Mouse (Mus musculus) hindbrain, embryonic 12.5 days (tissue): ENCODE data around the gene Tcte1. TPM values are rescaled to one million over a fixed set of nuclear protein-coding genes. Genes with fewer than 3 reads are reported as not detected.
A peak's percentile ranks its signal among the peaks of the same experiment; 100 is the strongest.

Source experiments
- ATAC-seq: fragments of 200-750 bp; cut with Nextera tagmentation; 2 replicates; pipeline ENCODE4 v1.8.0; 2017; ENCODE audit warnings: moderate TSS enrichment; ENCODE audit not compliant: low FRiP score
- H3K27ac ChIP-seq: fragments of 300-500 bp; sonication (generic); 2 replicates; pipeline ENCODE4 v1.5.1; 2016; ENCODE audit warnings: mild to moderate bottlenecking
- H3K27me3 ChIP-seq: fragments of 300-500 bp; sonication (generic); 2 replicates; pipeline ENCODE4 v1.6.1; 2016; ENCODE audit warnings: mild to moderate bottlenecking
- H3K36me3 ChIP-seq: fragments of 300-500 bp; sonication (generic); 2 replicates; pipeline ENCODE4 v1.6.1; 2016; ENCODE audit warnings: mild to moderate bottlenecking
- H3K4me1 ChIP-seq: fragments of 300-500 bp; sonication (generic); 2 replicates; pipeline ENCODE4 v1.6.1; 2016
- H3K4me2 ChIP-seq: fragments of 300-500 bp; sonication (generic); replicated peaks from 2 replicates; pipeline ENCODE4 v1.6.1; 2016; ENCODE audit warnings: mild to moderate bottlenecking
- H3K4me3 ChIP-seq: fragments of 300-500 bp; sonication (generic); 2 replicates; pipeline ENCODE4 v1.5.1; 2016; ENCODE audit warnings: mild to moderate bottlenecking
- H3K9ac ChIP-seq: fragments of 300-500 bp; sonication (generic); 2 replicates; pipeline ENCODE4 v1.6.1; 2016; ENCODE audit warnings: mild to moderate bottlenecking, moderate library complexity
- H3K9me3 ChIP-seq: fragments of 300-500 bp; sonication (generic); replicated peaks from 2 replicates; pipeline ENCODE4 v1.6.1; 2016; ENCODE audit warnings: mild to moderate bottlenecking
- WGBS: fragments of 180-500 bp; shearing (Covaris S2); methylation state at CpG from one replicate; pipeline ENCODE4 v1.1.7; 2016; 5-methylcytosine and 5-hydroxymethylcytosine counted together
- polyA plus RNA-seq: library from polyadenylated mRNA; unstranded; fragments of >200 nt; fragmentation: Nextera tagmentation; extraction: Ambion mirVana; gene quantifications from 2 replicates; pipeline ENCODE4 v1.2.1, GENCODE M21; 2016

Tcte1 gene
- polyA plus RNA-seq, 1 experiment from 2014 or later = 2.3 TPM

DNA sequence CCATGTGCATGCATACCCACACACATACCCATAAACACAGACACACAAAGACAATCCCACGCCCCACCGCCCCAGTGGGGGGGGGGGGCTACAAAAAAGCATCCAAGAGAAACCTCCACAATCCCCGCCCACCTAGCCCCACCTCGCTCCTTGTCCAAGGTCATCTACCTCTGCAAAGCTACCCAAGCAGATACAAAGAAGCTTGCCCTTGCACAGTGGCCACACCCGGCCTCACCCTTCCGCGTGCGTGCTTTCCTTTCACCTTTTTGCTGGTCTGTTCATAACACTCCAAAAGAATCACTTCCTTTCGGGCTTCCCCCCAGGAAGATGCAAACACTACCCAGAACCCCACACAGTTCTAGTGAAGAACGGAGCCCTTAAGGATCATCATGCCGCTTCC, 27.8 kb upstream of the Tcte1 start:
- Histone ChIP-seq H3K27ac (no peak overlapping the region), H3K36me3 (no peaks in the 10 kb centered on the region), H3K4me2 (no peak overlapping the region), H3K9me3 (no peaks in the 10 kb centered on the region), H3K4me1 (no peaks in the 10 kb centered on the region), H3K27me3 (no peaks in the 10 kb centered on the region), H3K9ac (no peak overlapping the region), H3K4me3 (no peak overlapping the region)
- WGBS = 83% methylated on average over 11 of the region's 11 CpGs
- ATAC-seq = no peak

DNA sequence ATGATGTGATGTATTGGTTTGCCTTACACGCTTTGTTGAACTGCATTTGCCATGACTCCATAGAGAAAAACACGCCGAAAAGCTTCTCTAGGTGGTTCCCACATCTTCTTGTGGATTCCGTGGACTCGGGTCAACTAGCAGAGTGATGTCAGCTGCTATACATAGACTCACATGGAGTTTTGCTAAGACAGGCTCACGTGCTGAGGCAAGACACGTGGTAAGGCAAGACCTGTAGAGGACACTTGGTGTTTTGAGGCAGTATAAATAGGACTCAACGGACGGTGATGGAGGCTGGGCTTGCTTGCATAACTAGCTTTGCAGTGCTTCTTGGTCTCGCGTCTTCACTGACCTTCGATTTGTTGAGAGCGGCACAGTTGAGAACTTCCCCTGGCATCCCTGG, 24.8 kb upstream of the Tcte1 start:
- no peaks in the 10 kb centered on the region for H3K27me3 ChIP-seq
- no peak overlapping the region for H3K4me2 ChIP-seq
- ATAC-seq = no peak
- no peak overlapping the region for H3K4me3 ChIP-seq
- H3K4me1 ChIP-seq = 0 out of 2 replicates have a peak, but pooled peaks cover 3% of the 10 kb centered on the region
- H3K9ac ChIP-seq = no peak overlapping the region
- H3K9me3 ChIP-seq = no peaks in the 10 kb centered on the region
- H3K27ac ChIP-seq = no peak overlapping the region
- WGBS = 88% methylated on average over 13 of the region's 13 CpGs
- H3K36me3 ChIP-seq = no peaks in the 10 kb centered on the region

DNA sequence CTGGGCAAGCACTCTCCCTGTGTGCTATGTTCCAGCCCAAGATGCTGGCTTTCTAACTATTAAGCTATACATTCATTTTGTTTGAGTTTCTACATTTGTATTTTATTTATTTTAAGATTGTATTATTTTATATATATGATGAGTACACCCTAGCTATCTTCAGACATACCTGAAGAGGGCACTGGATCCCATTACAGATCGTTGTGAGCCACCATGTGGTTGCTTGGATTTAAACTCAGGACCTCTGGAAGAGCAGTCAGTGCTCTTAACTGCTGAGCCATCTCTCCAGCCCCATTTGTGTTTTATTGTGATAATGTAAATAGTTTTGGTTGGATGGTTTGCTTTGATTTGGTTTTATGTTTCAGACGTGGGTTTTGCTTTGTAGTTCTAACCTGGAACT, 23.7 kb upstream of the Tcte1 start:
- H3K4me1 ChIP-seq = 0 out of 2 replicates have a peak, but pooled peaks cover 3% of the 10 kb centered on the region
- no peak overlapping the region for H3K4me3 ChIP-seq
- H3K4me2 ChIP-seq = no peak overlapping the region
- H3K9me3 ChIP-seq = no peaks in the 10 kb centered on the region
- ATAC-seq = no peak
- 58% methylated on average over 2 of the region's 2 CpGs for WGBS
- H3K27me3 ChIP-seq = no peaks in the 10 kb centered on the region
- H3K9ac ChIP-seq = no peak overlapping the region
- no peaks in the 10 kb centered on the region for H3K36me3 ChIP-seq
- H3K27ac ChIP-seq = no peak overlapping the region

DNA sequence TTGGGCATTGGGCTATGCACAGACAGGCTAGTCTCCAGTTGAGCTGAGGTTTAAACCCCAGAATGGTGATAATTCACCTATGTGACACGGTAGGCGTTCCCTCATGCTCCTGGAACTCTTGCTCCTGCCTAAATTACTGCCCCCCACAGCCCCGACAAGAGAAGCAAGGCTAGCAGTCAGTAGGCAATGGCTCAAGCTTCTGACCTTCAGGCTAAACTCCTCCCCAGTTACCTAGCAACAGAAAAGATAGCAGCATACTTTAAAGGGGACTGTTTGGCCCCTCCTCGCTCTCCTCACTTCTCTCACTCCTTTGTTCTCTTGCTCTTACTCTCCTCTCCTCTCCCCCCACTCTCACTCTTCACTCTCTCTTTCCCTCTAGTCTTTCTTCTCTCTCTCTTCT, 22.3 kb upstream of the Tcte1 start:
- Histone ChIP-seq H3K36me3 (no peaks in the 10 kb centered on the region), H3K4me2 (no peak overlapping the region), H3K27me3 (no peaks in the 10 kb centered on the region), H3K27ac (no peak overlapping the region), H3K4me1 (0 out of 2 replicates have a peak, but pooled peaks cover 3% of the 10 kb centered on the region), H3K9ac (no peak overlapping the region), H3K4me3 (no peak overlapping the region), H3K9me3 (no peaks in the 10 kb centered on the region)
- ATAC-seq = no peak
- 39% methylated on average over 4 of the region's 4 CpGs for WGBS

DNA sequence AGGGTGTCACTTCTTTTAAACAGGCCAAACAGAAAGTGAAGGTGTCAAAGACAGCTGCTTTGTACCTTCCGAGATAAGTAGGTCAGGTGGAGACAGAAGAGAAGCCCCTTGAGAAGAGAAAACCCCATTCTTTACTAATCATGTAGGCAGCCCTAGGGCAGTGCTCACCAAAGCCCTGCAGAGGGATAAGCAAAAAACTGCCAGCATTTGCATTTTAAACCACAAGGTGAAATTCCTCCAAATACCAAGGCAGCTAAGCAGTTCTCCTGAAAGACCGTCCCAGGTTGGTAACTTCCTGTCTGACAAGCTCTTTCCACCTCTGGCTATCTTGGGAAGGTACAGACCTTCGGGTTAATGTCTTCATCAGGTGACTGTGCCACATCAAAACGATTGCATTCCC, 20.9 kb upstream of the Tcte1 start:
- peaks cover 10% of the 10 kb centered on the region; the same call in 1 of the 2 replicates for H3K4me1 ChIP-seq
- no peak overlapping the region for H3K27ac ChIP-seq
- no peak for ATAC-seq
- H3K27me3 ChIP-seq = no peaks in the 10 kb centered on the region
- H3K36me3 ChIP-seq = no peaks in the 10 kb centered on the region
- no peak overlapping the region for H3K9ac ChIP-seq
- 56% methylated on average over 4 of the region's 4 CpGs for WGBS
- H3K4me2 ChIP-seq = no peak overlapping the region
- H3K4me3 ChIP-seq = no peak overlapping the region
- no peaks in the 10 kb centered on the region for H3K9me3 ChIP-seq

DNA sequence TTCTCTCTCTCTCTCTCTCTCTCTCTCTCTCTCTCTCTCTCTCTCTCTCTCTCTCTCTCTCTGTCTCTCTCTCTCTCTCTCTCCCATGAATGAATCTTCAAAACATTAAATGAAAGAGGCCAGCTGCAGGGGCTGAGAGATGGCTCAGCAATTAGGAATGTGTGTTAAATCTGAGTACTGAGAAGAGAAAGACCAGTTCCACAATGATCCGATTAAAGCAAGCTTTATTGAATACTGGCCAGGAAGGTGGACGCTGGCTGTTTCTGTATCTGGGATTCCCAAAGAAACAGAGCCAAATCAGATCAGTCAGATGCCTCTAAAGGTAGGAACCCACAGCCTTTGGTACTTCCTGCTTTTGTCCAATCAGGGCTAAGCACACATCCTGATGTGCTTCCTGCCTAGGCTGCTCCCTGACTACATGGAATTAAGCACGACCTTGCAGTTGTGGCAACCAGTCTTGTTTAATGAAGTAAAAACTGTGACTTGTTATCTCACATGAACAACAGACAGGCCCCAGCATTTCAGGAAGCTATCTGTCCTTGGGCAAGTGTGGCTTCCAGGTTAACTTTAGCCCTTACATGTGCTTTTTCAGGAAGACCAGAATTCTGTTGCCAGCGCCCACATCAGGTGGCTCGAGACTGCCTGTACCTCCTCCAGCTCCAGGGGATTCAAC, 19.8 kb upstream of the Tcte1 start:
- no peak for ATAC-seq
- H3K4me1 ChIP-seq = peaks cover 14% of the 10 kb centered on the region; the same call in 1 of the 2 replicates
- H3K9ac ChIP-seq = no peak overlapping the region
- 65% methylated on average over 5 of the region's 5 CpGs for WGBS
- H3K4me3 ChIP-seq = no peak overlapping the region
- no peak overlapping the region for H3K4me2 ChIP-seq
- no peaks in the 10 kb centered on the region for H3K27me3 ChIP-seq
- H3K9me3 ChIP-seq = no peaks in the 10 kb centered on the region
- no peaks in the 10 kb centered on the region for H3K36me3 ChIP-seq
- no peak overlapping the region for H3K27ac ChIP-seq

DNA sequence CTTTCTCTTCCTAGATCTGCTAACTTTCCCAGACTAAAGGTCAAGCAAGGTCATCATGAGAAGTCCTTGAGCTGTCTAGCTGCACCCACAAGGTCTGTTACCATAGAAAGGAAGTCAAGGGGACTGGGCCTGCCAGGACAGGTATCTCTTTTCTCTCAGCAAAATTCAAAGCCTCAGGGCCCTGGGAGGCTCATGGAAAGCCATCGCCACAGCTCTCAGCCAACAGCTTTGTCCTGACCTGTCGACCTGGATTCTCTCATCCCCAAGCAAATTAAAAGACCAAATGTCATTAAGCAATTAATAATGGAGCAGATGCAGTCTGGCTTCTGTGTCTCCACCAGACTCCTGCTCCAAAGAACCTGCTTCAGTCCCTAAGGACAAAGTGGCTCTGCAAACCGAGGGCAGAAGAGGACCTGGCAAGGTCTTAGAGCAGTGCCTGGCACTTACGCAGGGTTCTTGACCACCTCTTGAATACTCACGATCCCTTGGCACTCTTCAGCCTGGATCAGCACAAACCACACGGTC, 17.2 kb upstream of the Tcte1 start:
- no peak overlapping the region for H3K4me3 ChIP-seq
- no peak overlapping the region for H3K9ac ChIP-seq
- peaks cover 20% of the 10 kb centered on the region for H3K36me3 ChIP-seq
- H3K9me3 ChIP-seq = no peaks in the 10 kb centered on the region
- H3K4me2 ChIP-seq = no peak overlapping the region
- H3K27me3 ChIP-seq = no peaks in the 10 kb centered on the region
- WGBS = 70% methylated on average over 6 of the region's 6 CpGs
- peak; percentile 7; the same call in 1 of the 2 replicates for ATAC-seq
- H3K4me1 ChIP-seq = peaks cover 12% of the 10 kb centered on the region; the same call in 1 of the 2 replicates
- no peak overlapping the region for H3K27ac ChIP-seq

DNA sequence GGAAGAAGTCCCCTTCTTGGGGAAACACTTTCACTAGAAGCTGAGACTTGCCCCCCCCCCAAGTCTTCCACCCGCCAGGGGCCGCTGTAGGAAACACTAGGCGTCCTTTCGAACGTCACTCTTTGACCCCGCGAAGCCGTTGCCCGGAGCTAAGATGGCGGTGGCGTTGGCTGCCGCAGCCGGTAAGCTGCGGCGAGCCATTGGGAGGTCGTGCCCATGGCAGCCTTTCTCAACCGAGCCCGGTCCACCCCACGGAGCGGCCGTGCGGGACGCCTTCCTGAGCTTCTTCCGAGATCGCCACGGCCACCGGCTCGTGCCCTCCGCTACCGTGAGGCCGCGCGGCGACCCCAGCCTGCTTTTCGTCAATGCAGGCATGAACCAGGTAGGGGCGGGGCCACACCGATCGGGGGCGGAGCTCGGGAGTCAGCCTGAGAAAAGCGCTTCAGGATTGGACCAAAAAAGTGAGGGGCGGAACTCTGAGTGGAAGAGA, 16.5 kb upstream of the Tcte1 start, which contains the start of gene Aars2:
TSS of gene Aars2 (plus strand) at position 142 of the 490 bp plus-strand sequence.
- Histone ChIP-seq H3K9ac (peak within 1 kb of the TSS; percentile 79), H3K4me2 (peak within 1 kb of the TSS; percentile 41), H3K4me1 (peaks cover 11% of the 10 kb centered on the region; the same call in 1 of the 2 replicates), H3K27ac (peak within 1 kb of the TSS; percentile 86), H3K27me3 (no peaks in the 10 kb centered on the region), H3K9me3 (no peaks in the 10 kb centered on the region), H3K4me3 (peak within 1 kb of the TSS; percentile 74), H3K36me3 (peaks cover 20% of the 10 kb centered on the region)
- WGBS = under 1% methylated on average over 42 of the region's 42 CpGs
- peak; percentile 93 for ATAC-seq

DNA sequence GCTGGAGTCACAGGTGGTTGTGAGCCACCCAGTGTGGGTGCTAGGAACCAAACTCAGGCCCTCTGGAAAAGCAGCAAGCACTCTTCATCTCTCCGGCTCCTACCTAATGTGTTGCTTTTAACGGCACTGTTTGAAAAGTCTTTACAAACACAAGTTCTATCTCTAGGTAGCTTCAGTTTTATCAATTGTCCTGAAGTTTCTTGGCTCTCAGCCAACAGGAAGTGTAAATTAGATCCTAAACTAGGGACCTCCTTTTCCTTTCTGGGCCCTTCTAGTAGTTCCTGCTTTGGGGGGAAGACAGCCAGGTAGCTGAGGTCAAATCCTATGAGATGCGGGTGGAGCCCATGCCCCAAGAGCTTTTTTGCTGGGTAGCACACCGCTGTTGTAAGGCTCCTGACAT, 12.4 kb upstream of the Tcte1 start:
- no peak overlapping the region for H3K9ac ChIP-seq
- H3K4me3 ChIP-seq = no peak overlapping the region
- H3K36me3 ChIP-seq = peaks cover 29% of the 10 kb centered on the region
- H3K27ac ChIP-seq = no peak overlapping the region
- no peaks in the 10 kb centered on the region for H3K27me3 ChIP-seq
- WGBS = 96% methylated on average over 4 of the region's 4 CpGs
- no peak for ATAC-seq
- H3K4me1 ChIP-seq = peaks cover 11% of the 10 kb centered on the region; the same call in 1 of the 2 replicates
- no peaks in the 10 kb centered on the region for H3K9me3 ChIP-seq
- no peak overlapping the region for H3K4me2 ChIP-seq

DNA sequence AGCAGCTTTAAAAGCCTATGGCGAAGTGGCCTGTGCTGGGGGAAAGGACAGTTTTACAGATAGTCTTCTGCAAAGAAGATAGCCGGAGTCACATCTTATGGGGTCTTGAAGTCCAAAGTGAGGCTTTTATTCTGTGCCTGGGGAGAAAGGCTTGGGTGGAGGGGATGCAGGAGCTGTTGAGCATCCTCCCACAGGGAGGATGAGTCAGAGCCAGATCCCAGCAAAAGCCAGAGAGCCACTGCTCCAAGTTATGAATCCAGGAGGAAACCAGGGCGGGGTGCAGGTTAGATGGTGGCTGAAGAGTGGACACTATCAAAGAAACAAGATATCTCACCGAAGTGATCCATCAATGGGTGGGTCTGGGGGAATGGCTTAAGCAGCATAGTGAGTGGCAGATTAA, 11.5 kb upstream of the Tcte1 start:
- ATAC-seq = no peak
- peaks cover 29% of the 10 kb centered on the region for H3K36me3 ChIP-seq
- no peak overlapping the region for H3K4me2 ChIP-seq
- peaks cover 6% of the 10 kb centered on the region; the same call in 1 of the 2 replicates for H3K4me1 ChIP-seq
- no peak overlapping the region for H3K4me3 ChIP-seq
- no peaks in the 10 kb centered on the region for H3K9me3 ChIP-seq
- H3K9ac ChIP-seq = no peak overlapping the region
- H3K27me3 ChIP-seq = no peaks in the 10 kb centered on the region
- 95% methylated on average over 4 of the region's 4 CpGs for WGBS
- H3K27ac ChIP-seq = no peak overlapping the region

DNA sequence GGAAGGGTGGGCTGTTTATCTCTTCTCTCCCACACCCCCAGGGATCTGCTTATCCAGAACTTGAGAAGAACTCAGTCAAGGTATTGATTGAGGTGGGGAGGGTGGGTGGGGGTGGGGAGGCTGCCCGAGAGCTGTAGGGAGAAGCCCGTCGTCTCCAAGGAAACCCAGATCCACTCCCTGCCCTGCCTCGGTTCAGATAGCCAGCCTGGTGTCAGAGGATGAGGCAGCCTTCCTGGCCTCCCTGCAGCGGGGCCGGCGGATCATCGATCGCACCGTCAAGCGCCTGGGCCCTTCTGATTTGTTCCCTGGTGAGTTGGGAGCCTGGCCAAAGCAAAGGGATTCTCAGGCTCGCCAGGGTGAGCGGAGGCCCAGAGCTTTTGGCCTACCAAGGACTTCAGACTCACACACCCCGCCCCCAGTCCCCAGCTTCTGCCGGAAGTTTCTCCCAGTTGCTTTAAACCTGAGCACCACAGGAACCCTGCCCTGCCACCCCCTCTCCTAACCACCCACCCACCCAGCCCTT, 8.0 kb upstream of the Tcte1 start:
- WGBS = 68% methylated on average over 15 of the region's 15 CpGs
- H3K9ac ChIP-seq = no peak overlapping the region
- H3K36me3 ChIP-seq = peaks cover 38% of the 10 kb centered on the region
- H3K9me3 ChIP-seq = no peaks in the 10 kb centered on the region
- H3K27ac ChIP-seq = no peak overlapping the region
- 0 out of 2 replicates have a peak, but pooled peaks cover 5% of the 10 kb centered on the region for H3K4me1 ChIP-seq
- no peaks in the 10 kb centered on the region for H3K27me3 ChIP-seq
- no peak overlapping the region for H3K4me3 ChIP-seq
- no peak for ATAC-seq
- H3K4me2 ChIP-seq = no peak overlapping the region

DNA sequence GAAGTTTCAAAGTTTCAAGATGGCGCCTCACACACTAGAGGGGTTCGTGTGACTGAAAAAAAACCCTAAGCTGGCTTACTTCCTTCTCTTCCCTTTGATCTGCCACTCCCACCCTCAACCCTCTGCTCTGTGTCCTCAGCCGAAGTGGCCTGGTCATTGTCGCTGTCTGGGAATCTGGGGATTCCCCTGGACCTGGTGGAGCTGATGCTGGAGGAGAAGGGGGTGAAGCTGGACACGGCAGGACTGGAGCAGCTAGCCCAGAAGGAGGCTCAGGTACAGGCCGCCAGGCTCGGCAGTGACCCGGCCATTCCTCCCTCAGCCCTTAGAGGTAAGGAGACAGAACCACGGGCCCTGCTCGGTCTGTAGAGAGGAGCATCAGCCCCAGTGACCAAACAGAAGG, 7.4 kb upstream of the Tcte1 start:
- Histone ChIP-seq H3K9ac (no peak overlapping the region), H3K4me1 (0 out of 2 replicates have a peak, but pooled peaks cover 5% of the 10 kb centered on the region), H3K36me3 (peaks cover 37% of the 10 kb centered on the region), H3K27ac (no peak overlapping the region), H3K27me3 (no peaks in the 10 kb centered on the region), H3K9me3 (no peaks in the 10 kb centered on the region), H3K4me3 (no peak overlapping the region), H3K4me2 (no peak overlapping the region)
- ATAC-seq = no peak
- WGBS = 84% methylated on average over 10 of the region's 10 CpGs
